Mouse (Mus musculus) left cerebral cortex, adult 2 months (tissue): Measurements from ENCODE around the gene Xab2. TPM values are rescaled to one million over a fixed set of nuclear protein-coding genes. Genes with fewer than 3 reads are reported as not detected.

Experiments
- DNase-seq, 2 experiments: peaks; one replicate each; pipeline ENCODE4 v3.0.0; 2021 to 2022; ENCODE audit warnings: low spot score in 2 of 2, mixed read lengths in 1 of 2; ENCODE audit errors: extremely low spot score in 1 of 2
- H3K27ac ChIP-seq: fragments of 200-600 bp; 2 replicates; pipeline ENCODE4 v1.8.1; 2022
- H3K4me3 ChIP-seq: fragments of 200-600 bp; 2 replicates; pipeline ENCODE4 v1.8.1; 2022
- CTCF ChIP-seq: fragments of 200-600 bp; IDR thresholded peaks from 2 replicates; pipeline ENCODE4 v1.8.1; 2022; ENCODE audit warnings: antibody characterized with exemption, mild to moderate bottlenecking, moderate library complexity
- intact Hi-C: fragments of 180-260 bp; cut with DNase I; formaldehyde crosslinking; loops from one replicate; pipeline ENCODE4 v1.15.1; 2025
- long read RNA-seq, 2 experiments: library from polyadenylated mRNA; stranded (forward); transcript quantifications; one replicate each; pipeline ENCODE4 v2.0.0; 2021; ENCODE audit warnings: borderline mapping rate in 2 of 2
- total RNA-seq, 2 experiments: library from RNA; stranded (reverse); gene quantifications; 2 replicates each; pipeline ENCODE4 v1.2.3; 2021

Xab2 gene
- total RNA-seq: 10 to 100 TPM; 37.3 to 38.4 TPM
- long read RNA-seq, experiment 1, full-length matches to known transcripts: 39 of 52 reads
- long read RNA-seq, experiment 1, partial matches to known transcripts: 5 of 52 reads
- long read RNA-seq, experiment 1, other reads (novel, unspliced or antisense): 8 of 52 reads
- long read RNA-seq, experiment 2, full-length matches to known transcripts: 33 of 47 reads
- long read RNA-seq, experiment 2, partial matches to known transcripts: 7 of 47 reads
- long read RNA-seq, experiment 2, other reads (novel, unspliced or antisense): 7 of 47 reads

- peak within 1 kb of the TSS; percentile 89 for H3K4me3 ChIP-seq
- intact Hi-C loops: no loop called here
- no peak for TF ChIP-seq CTCF
- H3K27ac ChIP-seq: peak within 1 kb of the TSS; percentile 79
- peak; percentile 99 for DNase-seq
Observed at GRCm38 (mm10) chr8:3621199-3621970, at the start of gene Xab2, which contains the start of gene Pet100. Xab2 (minus strand) TSS chr8:3621316. Pet100 (plus strand) TSS chr8:3621548.

GRCm38 (mm10) chr8:3670388-3670787 lies 49.3 kb upstream of the Xab2 start:
- DNase-seq: no peak
- no peak overlapping the region for H3K4me3 ChIP-seq
- no peak overlapping the region for H3K27ac ChIP-seq
- TF ChIP-seq CTCF: no peak
- intact Hi-C loops: loop anchor here (10.0 kb wide), 1 partner anchor 316 kb away; the partner anchor contains the start of gene A430078G23Rik

GRCm38 (mm10) chr8:3665507-3665906 lies 44.4 kb upstream of the Xab2 start, which contains the start of gene Mcemp1:
Mcemp1 (plus strand) TSS chr8:3665754.
- intact Hi-C loops: no loop called here
- H3K4me3 ChIP-seq: no peak within 1 kb of the TSS
- DNase-seq: no peak
- TF ChIP-seq CTCF: no peak
- no peak within 1 kb of the TSS for H3K27ac ChIP-seq

- no peak for DNase-seq
- intact Hi-C loops: no loop called here
- no peak overlapping the region for H3K4me3 ChIP-seq
- no peak overlapping the region for H3K27ac ChIP-seq
- no peak for TF ChIP-seq CTCF
Observed at GRCm38 (mm10) chr8:3664405-3664804, 43.3 kb upstream of the Xab2 start.

GRCm38 (mm10) chr8:3660889-3661288 lies 39.8 kb upstream of the Xab2 start:
- no peak overlapping the region for H3K27ac ChIP-seq
- H3K4me3 ChIP-seq: no peak overlapping the region
- no peak for DNase-seq
- TF ChIP-seq CTCF: no peak
- intact Hi-C loops: no loop called here

GRCm38 (mm10) chr8:3656725-3657381 lies 35.7 kb upstream of the Xab2 start:
- DNase-seq: peak; percentile 35 to 49
- intact Hi-C loops: no loop called here
- no peak overlapping the region for H3K27ac ChIP-seq
- no peak overlapping the region for H3K4me3 ChIP-seq
- TF ChIP-seq CTCF: no peak

GRCm38 (mm10) chr8:3655526-3655925 lies 34.4 kb upstream of the Xab2 start, which contains the start of gene Retn:
Retn (plus strand) TSS chr8:3655770.
- no peak for TF ChIP-seq CTCF
- Histone ChIP-seq H3K27ac (no peak within 1 kb of the TSS), H3K4me3 (no peak within 1 kb of the TSS)
- DNase-seq: no peak
- intact Hi-C loops: no loop called here

- H3K4me3 ChIP-seq: no peak overlapping the region
- TF ChIP-seq CTCF: no peak
- no peak overlapping the region for H3K27ac ChIP-seq
- intact Hi-C loops: no loop called here
- no peak for DNase-seq
Observed at GRCm38 (mm10) chr8:3654726-3655508, 33.8 kb upstream of the Xab2 start.

- no peak for DNase-seq
- TF ChIP-seq CTCF: no peak
- intact Hi-C loops: no loop called here
- H3K27ac ChIP-seq: no peak overlapping the region
- no peak overlapping the region for H3K4me3 ChIP-seq
Observed at GRCm38 (mm10) chr8:3652845-3653244, 31.7 kb upstream of the Xab2 start.

GRCm38 (mm10) chr8:3648990-3649389 lies 27.9 kb upstream of the Xab2 start:
- DNase-seq: no peak

GRCm38 (mm10) chr8:3648268-3648667 lies 27.2 kb upstream of the Xab2 start:
- DNase-seq: no peak
- intact Hi-C loops: no loop called here
- Histone ChIP-seq H3K27ac (no peak overlapping the region), H3K4me3 (no peak overlapping the region)
- no peak for TF ChIP-seq CTCF

More at GRCm38 (mm10) chr8:3648990-3649389, 27.9 kb upstream of the Xab2 start:
- Histone ChIP-seq H3K27ac (no peak overlapping the region), H3K4me3 (no peak overlapping the region)
- no peak for TF ChIP-seq CTCF
- intact Hi-C loops: no loop called here
